Mouse (Mus musculus): Measurements from ENCODE around the gene BC029722. TPM values are rescaled to one million over a fixed set of nuclear protein-coding genes. Genes with fewer than 3 reads are reported as not detected.

Gene BC029722
- polyA plus RNA-seq, 1 experiment = 35.2 TPM

GRCm38 (mm10) chr2:155809620-155810019 lies 9.6 kb downstream of the BC029722 start:
- Histone ChIP-seq H3K4me3 (ENCODE audit: insufficient read depth, low read length) (no peak overlapping the region), H3K4me1 (ENCODE audit: control insufficient read depth, insufficient read depth, low read length) (peaks cover 5% of the 10 kb centered on the region), H3K27ac (ENCODE audit: insufficient read depth, low read length) (no peak overlapping the region; the same call in 1 of the 2 replicates)
- TF ChIP-seq CTCF (IDR thresholded peaks at IDR 0.05; ENCODE audit: borderline replicate concordance, insufficient read depth, low read length) (no peak), POLR2A (IDR thresholded peaks at IDR 0.05; ENCODE audit: low read depth, low read length) (no peak)

GRCm38 (mm10) chr2:155807408-155807807 lies 11.8 kb downstream of the BC029722 start:
- Histone ChIP-seq H3K27ac (ENCODE audit: insufficient read depth, low read length) (no peak overlapping the region), H3K4me3 (ENCODE audit: insufficient read depth, low read length) (no peak overlapping the region), H3K4me1 (ENCODE audit: control insufficient read depth, insufficient read depth, low read length) (peaks cover 5% of the 10 kb centered on the region)
- TF ChIP-seq POLR2A (IDR thresholded peaks at IDR 0.05; ENCODE audit: low read depth, low read length) (no peak), CTCF (IDR thresholded peaks at IDR 0.05; ENCODE audit: borderline replicate concordance, insufficient read depth, low read length) (no peak)

DNA sequence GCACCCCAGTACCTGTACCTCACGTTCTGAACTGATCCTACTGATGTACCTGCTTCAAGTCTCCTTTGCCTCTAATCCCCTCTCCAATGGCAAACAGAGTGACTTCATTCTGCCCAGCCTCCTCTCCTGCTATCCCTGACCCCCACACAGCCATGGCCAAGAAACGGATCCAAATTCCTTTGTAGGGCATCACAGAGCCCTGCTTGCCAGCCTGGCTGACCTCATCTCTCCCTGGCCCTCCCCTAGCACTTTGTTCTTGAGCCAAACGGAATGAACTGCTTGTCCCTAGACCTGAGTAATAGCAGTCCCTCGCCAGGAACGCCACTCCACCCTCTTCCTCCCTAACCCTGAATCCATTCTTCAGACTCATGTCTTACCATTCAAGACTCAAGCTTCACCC lies 12.7 kb downstream of the BC029722 start:
- Histone ChIP-seq H3K27ac (ENCODE audit: insufficient read depth, low read length) (no peak overlapping the region), H3K4me3 (ENCODE audit: insufficient read depth, low read length) (no peak overlapping the region), H3K4me1 (ENCODE audit: control insufficient read depth, insufficient read depth, low read length) (peaks cover 5% of the 10 kb centered on the region)
- no peak for TF ChIP-seq CTCF (IDR thresholded peaks at IDR 0.05; ENCODE audit: borderline replicate concordance, insufficient read depth, low read length)
- no peak for TF ChIP-seq POLR2A (IDR thresholded peaks at IDR 0.05; ENCODE audit: low read depth, low read length)

DNA sequence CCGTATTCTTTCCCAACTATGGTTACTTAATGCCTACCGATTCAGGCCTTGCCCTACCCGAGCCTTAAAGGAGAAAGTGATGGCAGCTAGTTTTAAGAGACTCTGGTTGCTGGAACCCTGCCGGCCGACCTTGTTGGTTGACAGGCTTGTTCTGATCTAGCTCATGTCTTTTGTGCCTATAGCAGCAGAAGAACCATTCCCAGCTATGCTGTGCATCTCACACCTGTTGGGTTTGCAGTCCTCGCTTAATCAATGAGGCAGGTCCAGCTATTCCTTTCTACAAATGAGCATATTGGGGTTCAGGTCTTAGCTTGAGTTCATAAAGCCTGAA lies 13.3 kb downstream of the BC029722 start:
- Histone ChIP-seq H3K27ac (ENCODE audit: insufficient read depth, low read length) (no peak overlapping the region), H3K4me1 (ENCODE audit: control insufficient read depth, insufficient read depth, low read length) (peaks cover 5% of the 10 kb centered on the region), H3K4me3 (ENCODE audit: insufficient read depth, low read length) (no peak overlapping the region)
- TF ChIP-seq CTCF (IDR thresholded peaks at IDR 0.05; ENCODE audit: borderline replicate concordance, insufficient read depth, low read length) = no peak
- TF ChIP-seq POLR2A (IDR thresholded peaks at IDR 0.05; ENCODE audit: low read depth, low read length) = no peak

GRCm38 (mm10) chr2:155805231-155805924 lies 13.8 kb downstream of the BC029722 start:
- Histone ChIP-seq H3K4me1 (ENCODE audit: control insufficient read depth, insufficient read depth, low read length) (peaks cover 5% of the 10 kb centered on the region), H3K4me3 (ENCODE audit: insufficient read depth, low read length) (no peak overlapping the region), H3K27ac (ENCODE audit: insufficient read depth, low read length) (no peak overlapping the region)
- no peak for TF ChIP-seq CTCF (IDR thresholded peaks at IDR 0.05; ENCODE audit: borderline replicate concordance, insufficient read depth, low read length)

DNA sequence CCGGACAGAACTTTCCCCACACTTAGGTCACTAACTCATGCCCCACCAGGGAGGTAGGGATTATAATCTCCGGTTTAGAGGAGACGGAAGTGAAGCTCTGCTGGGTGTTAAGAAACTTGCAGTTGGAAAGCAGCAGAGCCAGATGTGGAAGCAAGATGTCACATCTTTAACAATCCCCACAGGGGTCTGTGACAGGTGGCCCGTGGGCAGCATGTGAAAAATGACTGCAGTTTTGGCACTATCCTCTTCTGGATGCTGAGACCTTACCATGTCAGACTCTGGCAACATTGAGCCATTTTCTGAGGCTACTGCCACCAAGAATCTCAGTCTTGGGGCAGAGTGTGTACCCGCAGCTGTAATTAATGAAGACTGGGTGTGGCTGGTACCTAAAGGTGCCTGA lies 15.2 kb downstream of the BC029722 start:
- TF ChIP-seq POLR2A (IDR thresholded peaks at IDR 0.05; ENCODE audit: low read depth, low read length) = no peak
- no peak for TF ChIP-seq CTCF (IDR thresholded peaks at IDR 0.05; ENCODE audit: borderline replicate concordance, insufficient read depth, low read length)

GRCm38 (mm10) chr2:155802761-155803160 lies 16.5 kb downstream of the BC029722 start:
- Histone ChIP-seq H3K4me1 (ENCODE audit: control insufficient read depth, insufficient read depth, low read length) (no peaks in the 10 kb centered on the region), H3K27ac (ENCODE audit: insufficient read depth, low read length) (no peak overlapping the region), H3K4me3 (ENCODE audit: insufficient read depth, low read length) (no peak overlapping the region)
- TF ChIP-seq CTCF (IDR thresholded peaks at IDR 0.05; ENCODE audit: borderline replicate concordance, insufficient read depth, low read length) (0 out of 2 replicates have a peak, but pooled peaks have one; percentile 11), POLR2A (IDR thresholded peaks at IDR 0.05; ENCODE audit: low read depth, low read length) (no peak)

More for the DNA sequence above, 15.2 kb downstream of the BC029722 start:
- H3K27ac ChIP-seq (ENCODE audit: insufficient read depth, low read length) = no peak overlapping the region
- no peaks in the 10 kb centered on the region for H3K4me1 ChIP-seq (ENCODE audit: control insufficient read depth, insufficient read depth, low read length)
- no peak overlapping the region for H3K4me3 ChIP-seq (ENCODE audit: insufficient read depth, low read length)

- H3K27ac ChIP-seq (ENCODE audit: insufficient read depth, low read length) = no peak overlapping the region
- TF ChIP-seq CTCF (IDR thresholded peaks at IDR 0.05; ENCODE audit: borderline replicate concordance, insufficient read depth, low read length) (no peak), POLR2A (IDR thresholded peaks at IDR 0.05; ENCODE audit: low read depth, low read length) (no peak)
- no peaks in the 10 kb centered on the region for H3K4me1 ChIP-seq (ENCODE audit: control insufficient read depth, insufficient read depth, low read length)
- H3K4me3 ChIP-seq (ENCODE audit: insufficient read depth, low read length) = no peak overlapping the region
Measured at GRCm38 (mm10) chr2:155798613-155799012, 20.6 kb downstream of the BC029722 start.

DNA sequence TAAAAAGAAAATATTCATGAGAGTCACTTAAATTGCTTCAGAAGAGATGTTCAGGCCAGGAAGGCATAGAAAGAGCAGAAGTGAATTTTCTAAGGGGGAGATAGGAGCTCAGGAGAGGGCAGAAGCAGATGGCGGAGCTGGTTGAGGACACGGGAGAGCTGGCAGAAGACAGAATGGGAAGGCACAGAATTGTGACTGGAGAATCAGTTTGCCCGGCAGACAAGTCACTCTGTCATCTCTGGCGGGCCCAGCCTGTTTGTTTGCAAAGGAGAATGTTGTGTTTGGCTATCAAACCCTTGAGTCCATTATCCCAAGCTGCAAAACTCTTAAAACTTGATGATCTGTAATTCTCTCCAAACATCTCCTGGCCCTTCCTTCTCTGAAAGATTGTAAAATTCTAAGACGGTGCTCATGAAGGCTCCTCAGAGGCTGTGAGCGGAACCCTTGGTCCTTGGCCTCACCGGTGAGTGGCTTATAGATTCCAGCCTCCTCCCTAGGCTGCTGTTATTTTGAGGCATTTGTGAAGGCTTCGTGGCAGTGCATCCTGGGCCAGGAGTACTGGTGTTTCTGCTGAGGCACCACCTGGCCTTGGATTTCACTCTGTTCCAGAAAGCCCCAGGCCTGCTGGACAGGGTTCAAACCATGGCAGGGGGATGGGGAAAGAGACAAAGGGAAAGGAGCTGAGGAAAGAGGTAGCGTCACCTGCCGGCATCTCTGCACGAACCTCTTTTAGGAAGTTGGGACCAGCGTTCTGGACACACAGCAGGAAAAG lies 24.4 kb downstream of the BC029722 start:
- Histone ChIP-seq H3K27ac (ENCODE audit: insufficient read depth, low read length) (no peak overlapping the region), H3K4me1 (ENCODE audit: control insufficient read depth, insufficient read depth, low read length) (no peaks in the 10 kb centered on the region), H3K4me3 (ENCODE audit: insufficient read depth, low read length) (no peak overlapping the region)
- TF ChIP-seq POLR2A (IDR thresholded peaks at IDR 0.05; ENCODE audit: low read depth, low read length) (no peak), CTCF (IDR thresholded peaks at IDR 0.05; ENCODE audit: borderline replicate concordance, insufficient read depth, low read length) (no peak)

DNA sequence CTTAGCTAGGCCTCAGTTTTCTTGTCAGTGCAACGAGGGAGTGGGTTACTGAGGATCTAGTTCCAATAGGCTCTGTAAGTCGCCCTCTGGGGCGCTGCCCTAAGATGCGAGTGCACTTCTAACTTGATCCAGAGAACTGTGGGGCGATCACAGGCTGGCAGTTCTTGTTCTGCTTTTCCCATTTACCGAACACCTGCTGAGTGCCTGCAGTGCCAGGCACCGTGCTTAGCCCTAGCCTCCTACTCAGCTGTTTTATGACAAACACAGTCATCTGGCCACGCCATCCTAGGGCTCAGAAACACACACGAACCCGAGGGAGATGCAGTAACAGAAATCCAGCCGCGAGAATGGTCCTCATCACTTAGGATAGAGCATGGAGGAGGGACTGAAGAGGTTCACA lies 26.3 kb downstream of the BC029722 start:
- H3K4me3 ChIP-seq (ENCODE audit: insufficient read depth, low read length) = no peak overlapping the region
- H3K27ac ChIP-seq (ENCODE audit: insufficient read depth, low read length) = no peak overlapping the region
- TF ChIP-seq POLR2A (IDR thresholded peaks at IDR 0.05; ENCODE audit: low read depth, low read length) = no peak
- TF ChIP-seq CTCF (IDR thresholded peaks at IDR 0.05; ENCODE audit: borderline replicate concordance, insufficient read depth, low read length) = no peak
- no peaks in the 10 kb centered on the region for H3K4me1 ChIP-seq (ENCODE audit: control insufficient read depth, insufficient read depth, low read length)
